Comparison of ENCODE assay signal across 8 mouse cellular contexts in the genomic region with DNA sequence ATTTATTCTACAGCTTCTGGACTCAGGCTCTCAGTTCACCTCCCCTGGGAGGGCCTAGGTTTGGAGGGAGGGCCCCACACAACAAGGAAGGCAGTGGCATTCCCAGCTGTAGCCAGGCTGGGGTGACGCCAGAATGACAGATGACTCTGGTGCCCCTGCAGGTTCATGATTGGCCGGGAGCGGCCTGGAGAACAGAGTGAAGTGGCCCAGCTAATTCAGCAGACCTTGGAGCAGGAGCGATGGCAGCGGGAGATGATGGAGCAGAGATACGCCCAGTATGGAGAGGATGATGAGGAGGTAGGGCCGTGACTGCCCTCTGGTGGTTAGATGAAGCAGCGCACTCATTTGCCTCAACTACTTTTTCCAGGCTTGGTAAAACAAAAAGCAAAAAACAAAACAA. TPM values are rescaled to one million over a fixed set of nuclear protein-coding genes. Genes with fewer than 3 reads are reported as not detected.
DNase-seq lines count a peak whose midpoint lies in the region; ATAC-seq and TF ChIP-seq lines count a peak whose summit lies in the region.

No protein-coding gene starts in this region.

- peak; percentile 57 for ATAC-seq in forebrain, embryonic 16.5 days
- peak; percentile 30; the same call in 1 of the 2 replicates for ATAC-seq in hindbrain, embryonic 13.5 days (ENCODE audit: low FRiP score)

- no peaks in the 10 kb centered on the region for H3K9me3 ChIP-seq in forebrain, embryonic 16.5 days (ENCODE audit: control insufficient read depth, low read length)
- no peaks in the 10 kb centered on the region for H3K9me3 ChIP-seq in hindbrain, embryonic 13.5 days
- H3K9me3 ChIP-seq in limb, embryonic 10.5 days (replicated peaks) = no peaks in the 10 kb centered on the region
- no peaks in the 10 kb centered on the region for H3K9me3 ChIP-seq in midbrain, embryonic 10.5 days (replicated peaks)

- H3K4me3 ChIP-seq in cerebellum, adult 2 months (replicated peaks; ENCODE audit: insufficient read depth, low read depth, low read length) = no peak overlapping the region
- H3K4me3 ChIP-seq in forebrain, embryonic 16.5 days (replicated peaks; ENCODE audit: low read length) = no peak overlapping the region
- no peak overlapping the region for H3K4me3 ChIP-seq in hindbrain, embryonic 13.5 days
- no peak overlapping the region for H3K4me3 ChIP-seq in limb, embryonic 10.5 days
- peak overlapping the region; percentile 10; the same call in 1 of the 2 replicates for H3K4me3 ChIP-seq in midbrain, embryonic 10.5 days

- peak; percentile 94 for TF ChIP-seq CTCF in cerebellum, adult 2 months (IDR thresholded peaks at IDR 0.05; ENCODE audit: borderline replicate concordance, insufficient read depth, low read depth, low read length)

- H3K36me3 ChIP-seq in forebrain, embryonic 16.5 days (ENCODE audit: control insufficient read depth, insufficient read depth) = peaks cover 30% of the 10 kb centered on the region
- H3K36me3 ChIP-seq in hindbrain, embryonic 13.5 days = peaks cover 98% of the 10 kb centered on the region
- peaks cover 99% of the 10 kb centered on the region for H3K36me3 ChIP-seq in limb, embryonic 10.5 days
- peaks cover 99% of the 10 kb centered on the region for H3K36me3 ChIP-seq in midbrain, embryonic 10.5 days

- no peaks in the 10 kb centered on the region for H3K27me3 ChIP-seq in cerebellum, adult 2 months (ENCODE audit: control insufficient read depth, insufficient read depth, low read length)
- no peaks in the 10 kb centered on the region for H3K27me3 ChIP-seq in forebrain, embryonic 16.5 days (replicated peaks; ENCODE audit: control insufficient read depth, insufficient read depth, low read length)
- no peaks in the 10 kb centered on the region for H3K27me3 ChIP-seq in hindbrain, embryonic 13.5 days
- no peaks in the 10 kb centered on the region for H3K27me3 ChIP-seq in limb, embryonic 10.5 days (ENCODE audit: low read depth, poor library complexity, severe bottlenecking)
- no peaks in the 10 kb centered on the region for H3K27me3 ChIP-seq in midbrain, embryonic 10.5 days (ENCODE audit: low read depth, poor library complexity, severe bottlenecking)

- H3K4me2 ChIP-seq in forebrain, embryonic 16.5 days (ENCODE audit: low read length) = no peak overlapping the region
- H3K4me2 ChIP-seq in hindbrain, embryonic 13.5 days = peak overlapping the region; percentile 22

- H3K9ac ChIP-seq in forebrain, embryonic 16.5 days (replicated peaks; ENCODE audit: low read depth, low read length) = no peak overlapping the region
- peak overlapping the region; percentile 49 for H3K9ac ChIP-seq in hindbrain, embryonic 13.5 days

- peak; percentile 66 for DNase-seq in right cerebral cortex, adult 18-20 months
- no peak for DNase-seq in right cerebral cortex, postnatal 25 days
- DNase-seq in cerebellum, adult 2 months = peak; percentile 89 to 94
- peak; percentile 77 for DNase-seq in limb, embryonic 10.5 days (ENCODE audit: low spot score)
- DNase-seq in midbrain, embryonic 10.5 days (ENCODE audit: low spot score) = peak; percentile 73
- DNase-seq in spleen, postnatal 36 days (ENCODE audit: low spot score in 2 of 2) = peak; percentile 51 to 68

- no peak for TF ChIP-seq POLR2A in cerebellum, adult 2 months (IDR thresholded peaks at IDR 0.05; ENCODE audit: borderline replicate concordance, insufficient read depth, low read length)

- peak overlapping the region; percentile 69 for H3K27ac ChIP-seq in cerebellum, adult 2 months (ENCODE audit: insufficient read depth, low read length)
- H3K27ac ChIP-seq in forebrain, embryonic 16.5 days (ENCODE audit: low read length) = peak overlapping the region; percentile 41
- H3K27ac ChIP-seq in hindbrain, embryonic 13.5 days = peak overlapping the region; percentile 88
- H3K27ac ChIP-seq in limb, embryonic 10.5 days = peak overlapping the region; percentile 53; the same call in 1 of the 2 replicates
- peak overlapping the region; percentile 71 for H3K27ac ChIP-seq in midbrain, embryonic 10.5 days (replicated peaks)

- under 1% methylated on average over 8 of the region's 8 CpGs for WGBS in cerebellum, adult 2 months
- 2% methylated on average over 8 of the region's 8 CpGs for WGBS in forebrain, embryonic 16.5 days
- WGBS in hindbrain, embryonic 13.5 days = 2% methylated on average over 8 of the region's 8 CpGs
- under 1% methylated on average over 8 of the region's 8 CpGs for WGBS in limb, embryonic 10.5 days
- WGBS in midbrain, embryonic 10.5 days = 3% methylated on average over 8 of the region's 8 CpGs

- H3K4me1 ChIP-seq in cerebellum, adult 2 months (ENCODE audit: control insufficient read depth, insufficient read depth, low read length) = peaks cover 74% of the 10 kb centered on the region
- H3K4me1 ChIP-seq in forebrain, embryonic 16.5 days (replicated peaks; ENCODE audit: control insufficient read depth, insufficient read depth, low read length) = peaks cover 35% of the 10 kb centered on the region
- peaks cover 64% of the 10 kb centered on the region for H3K4me1 ChIP-seq in hindbrain, embryonic 13.5 days (replicated peaks)
- peaks cover 35% of the 10 kb centered on the region for H3K4me1 ChIP-seq in limb, embryonic 10.5 days
- H3K4me1 ChIP-seq in midbrain, embryonic 10.5 days = peaks cover 47% of the 10 kb centered on the region

RNA-seq across cellular contexts. Expression of a gene that starts 8.6 kb away (rescaled TPM):
- 80.7 and 89.4 TPM in 2 replicates for polyA plus RNA-seq in cerebellum, adult 2 months (2012; rRNA removed)
- 123 and 134 TPM in 2 replicates for polyA plus RNA-seq in forebrain, embryonic 16.5 days (2015; fragmentation: Nextera tagmentation; extraction: Ambion mirVana)
- polyA plus RNA-seq in hindbrain, embryonic 13.5 days (2015; fragmentation: Nextera tagmentation; extraction: Ambion mirVana) = 132 and 142 TPM in 2 replicates
- 29.7 and 39.2 TPM in 2 replicates for polyA plus RNA-seq in limb, embryonic 10.5 days (2016; fragmentation: Nextera tagmentation; extraction: Ambion mirVana)
- polyA plus RNA-seq in midbrain, embryonic 10.5 days (2016; fragmentation: Nextera tagmentation; extraction: Ambion mirVana) = 40.8 and 58.6 TPM in 2 replicates

RNA-seq across cellular contexts. Expression of a gene that starts 10.2 kb away (rescaled TPM):
- 149 and 153 TPM in 2 replicates for polyA plus RNA-seq in cerebellum, adult 2 months (2012; rRNA removed)
- 22.0 and 22.4 TPM in 2 replicates for polyA plus RNA-seq in forebrain, embryonic 16.5 days (2015; fragmentation: Nextera tagmentation; extraction: Ambion mirVana)
- polyA plus RNA-seq in hindbrain, embryonic 13.5 days (2015; fragmentation: Nextera tagmentation; extraction: Ambion mirVana) = 16.9 and 17.3 TPM in 2 replicates
- 9.9 and 10.8 TPM in 2 replicates for polyA plus RNA-seq in limb, embryonic 10.5 days (2016; fragmentation: Nextera tagmentation; extraction: Ambion mirVana)
- 8.6 and 9.0 TPM in 2 replicates for polyA plus RNA-seq in midbrain, embryonic 10.5 days (2016; fragmentation: Nextera tagmentation; extraction: Ambion mirVana)

RNA-seq across cellular contexts. Expression of a gene that starts 24.9 kb away (rescaled TPM):
- polyA plus RNA-seq in cerebellum, adult 2 months (2012; rRNA removed) = 1.9 and 3.9 TPM in 2 replicates
- polyA plus RNA-seq in forebrain, embryonic 16.5 days (2015; fragmentation: Nextera tagmentation; extraction: Ambion mirVana) = 0.19 and 0.58 TPM in 2 replicates
- 0.23 and 0.52 TPM in 2 replicates for polyA plus RNA-seq in hindbrain, embryonic 13.5 days (2015; fragmentation: Nextera tagmentation; extraction: Ambion mirVana)
- 0.23 TPM in 1 of 2 replicates, not detected in the other for polyA plus RNA-seq in limb, embryonic 10.5 days (2016; fragmentation: Nextera tagmentation; extraction: Ambion mirVana)
- 0.20 TPM in 1 of 2 replicates, not detected in the other for polyA plus RNA-seq in midbrain, embryonic 10.5 days (2016; fragmentation: Nextera tagmentation; extraction: Ambion mirVana)

RNA-seq across cellular contexts. Expression of a gene that starts 33.7 kb away (rescaled TPM):
- polyA plus RNA-seq in cerebellum, adult 2 months (2012; rRNA removed) = not detected in 2 replicates
- not detected in 2 replicates for polyA plus RNA-seq in forebrain, embryonic 16.5 days (2015; fragmentation: Nextera tagmentation; extraction: Ambion mirVana)
- not detected in 2 replicates for polyA plus RNA-seq in hindbrain, embryonic 13.5 days (2015; fragmentation: Nextera tagmentation; extraction: Ambion mirVana)
- polyA plus RNA-seq in limb, embryonic 10.5 days (2016; fragmentation: Nextera tagmentation; extraction: Ambion mirVana) = not detected in 2 replicates
- not detected in 2 replicates for polyA plus RNA-seq in midbrain, embryonic 10.5 days (2016; fragmentation: Nextera tagmentation; extraction: Ambion mirVana)

RNA-seq across cellular contexts. Expression of a gene that starts 40.1 kb away (rescaled TPM):
- polyA plus RNA-seq in cerebellum, adult 2 months (2012; rRNA removed) = 219 and 247 TPM in 2 replicates
- 27.6 and 29.2 TPM in 2 replicates for polyA plus RNA-seq in forebrain, embryonic 16.5 days (2015; fragmentation: Nextera tagmentation; extraction: Ambion mirVana)
- polyA plus RNA-seq in hindbrain, embryonic 13.5 days (2015; fragmentation: Nextera tagmentation; extraction: Ambion mirVana) = 24.2 and 25.5 TPM in 2 replicates
- polyA plus RNA-seq in limb, embryonic 10.5 days (2016; fragmentation: Nextera tagmentation; extraction: Ambion mirVana) = 9.8 and 21.2 TPM in 2 replicates
- 9.7 and 15.3 TPM in 2 replicates for polyA plus RNA-seq in midbrain, embryonic 10.5 days (2016; fragmentation: Nextera tagmentation; extraction: Ambion mirVana)
